Mouse (Mus musculus): Measurements from ENCODE around the gene Mettl15.

Gene Mettl15

GRCm38 (mm10) chr2:109156131-109156530 is 124.4 kb downstream of the Mettl15 start:
- no peak for DNase-seq

- no peak for DNase-seq
Measured at GRCm38 (mm10) chr2:109153402-109154050, 127.0 kb downstream of the Mettl15 start.

GRCm38 (mm10) chr2:109147292-109147691 is 133.3 kb downstream of the Mettl15 start:
- DNase-seq: no peak

- no peak for DNase-seq
Measured at GRCm38 (mm10) chr2:109144410-109144809, 136.1 kb downstream of the Mettl15 start.

- DNase-seq: no peak
Measured at GRCm38 (mm10) chr2:109140330-109140729, 140.2 kb downstream of the Mettl15 start.

GRCm38 (mm10) chr2:109137276-109137675 is 143.3 kb downstream of the Mettl15 start:
- DNase-seq: no peak

GRCm38 (mm10) chr2:109130718-109131117 is 149.8 kb downstream of the Mettl15 start:
- DNase-seq: no peak

- no peak for DNase-seq
Measured at GRCm38 (mm10) chr2:109129921-109130320, 150.6 kb downstream of the Mettl15 start.

GRCm38 (mm10) chr2:109105773-109106484 is 174.6 kb downstream of the Mettl15 start:
- DNase-seq: no peak

GRCm38 (mm10) chr2:109049686-109050085 is 230.9 kb downstream of the Mettl15 start:
- DNase-seq: no peak
